10 mouse cellular contexts compared by ENCODE assay signal in the genomic region with DNA sequence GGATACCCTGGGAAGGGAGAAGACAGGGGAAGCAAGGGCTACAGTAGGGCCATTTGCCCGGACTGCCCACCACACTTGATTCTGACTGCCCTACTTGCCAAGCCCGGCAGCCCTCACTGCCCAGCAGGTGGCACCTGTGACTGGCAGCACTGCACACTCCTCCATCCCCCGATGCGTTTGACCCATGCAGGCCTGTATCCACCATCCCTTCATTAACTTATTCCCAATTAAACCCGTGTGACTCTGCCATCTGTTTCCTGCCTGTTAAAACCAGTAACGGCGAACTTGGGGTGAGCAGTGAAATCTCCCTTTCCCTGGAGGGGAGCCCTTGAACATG. TPM values are rescaled to one million over a fixed set of nuclear protein-coding genes. Genes with fewer than 3 reads are reported as not detected.
DNase-seq lines count a peak whose midpoint lies in the region; ATAC-seq and TF ChIP-seq lines count a peak whose summit lies in the region.
"Had no signal": no experiment of that assay in that cellular context is flagged by ENCODE, and none has a peak within 500 bp of the region (broad histone marks: within the 10 kb centered on the region; RNA-seq: fewer than 3 reads in every experiment).

No protein-coding gene starts in this region.

- TF ChIP-seq CTCF in layer of hippocampus, adult 2 months (conservative IDR thresholded peaks at IDR 0.05), result peak; percentile 56
- TF ChIP-seq CTCF in bone marrow, adult 2 months (IDR thresholded peaks at IDR 0.05; ENCODE audit: control insufficient read depth, insufficient read depth, low read length), result peak; percentile 66

- peaks cover 6% of the 10 kb centered on the region for H3K4me1 ChIP-seq in bone marrow, adult 2 months (ENCODE audit: control insufficient read depth, insufficient read depth, low read length)
- H3K4me1 ChIP-seq: liver, embryonic 13.5 days; neural tube, embryonic 13.5 days had no signal

- WGBS in bone marrow, adult 2 months, result 12% methylated on average over 7 of the region's 7 CpGs

- H3K4me3 ChIP-seq in layer of hippocampus, adult 2 months, result no peak overlapping the region
- no peak overlapping the region for H3K4me3 ChIP-seq in bone marrow, adult 2 months (replicated peaks; ENCODE audit: control insufficient read depth, low read depth, low read length)
- H3K4me3 ChIP-seq: hindbrain, embryonic 15.5 days; liver, embryonic 13.5 days; neural tube, embryonic 13.5 days had no signal

- DNase-seq in layer of hippocampus, adult 2 months (ENCODE audit: low spot score in 2 of 2), result no peak
- DNase-seq in layer of hippocampus, adult 11-12 months (ENCODE audit: low spot score), result no peak
- peak; percentile 76 for DNase-seq in cerebellum, adult 9-11 months
- DNase-seq in adrenal gland, postnatal 10 days, result no peak
- no peak for DNase-seq in right cerebral cortex, postnatal 10 days (ENCODE audit: low spot score in 2 of 2)
- DNase-seq: liver, embryonic 13.5 days had no signal

- TF ChIP-seq POLR2A in bone marrow, adult 2 months (IDR thresholded peaks at IDR 0.05; ENCODE audit: borderline replicate concordance, control insufficient read depth, low read depth, low read length), result no peak

- peak; percentile 37; the same call in 1 of the 2 replicates for ATAC-seq in megakaryocyte progenitor cell, adult 5-6 weeks (replicated peaks; ENCODE audit: poor library complexity)

- no peak overlapping the region for H3K27ac ChIP-seq in layer of hippocampus, adult 2 months
- peak overlapping the region; percentile 64 for H3K27ac ChIP-seq in bone marrow, adult 2 months (ENCODE audit: control insufficient read depth, insufficient read depth, low read depth, low read length, poor library complexity)
- H3K27ac ChIP-seq: hindbrain, embryonic 15.5 days; liver, embryonic 13.5 days; neural tube, embryonic 13.5 days had no signal

RNA-seq across cellular contexts. Expression of a gene that starts 9.6 kb away (rescaled TPM):
- total RNA-seq in layer of hippocampus, adult 2 months (2021), result 100 to 1,000 TPM; 243 to 252 TPM
- polyA plus RNA-seq in bone marrow, adult 2 months (2011; ENCODE audit: insufficient read depth, insufficient read length, low replicate concordance, missing spikeins), result 38.6 and 59.4 TPM in 2 replicates
- 108 and 119 TPM in 2 replicates for total RNA-seq in megakaryocyte progenitor cell, adult 5-6 weeks (2015)
- total RNA-seq in megakaryocyte progenitor cell, adult 5-6 weeks (2017), result 189 and 205 TPM in 2 replicates
- total RNA-seq in adrenal gland, postnatal 10 days (2021), result 100 to 1,000 TPM; 108 to 121 TPM
